Mouse (Mus musculus) lung, postnatal 0 days (tissue): ENCODE measurements at regions not wholly inside any gene's neighbourhood (a gene's known extent, or its start where the extent isn't known, plus 50 kb on each side); places are given as distances from the start of the nearest gene placed in this dataset.

Experiments used
- CTCF ChIP-seq: IDR thresholded peaks from 2 replicates; pipeline ENCODE4 v1.5.1; 2016; ENCODE audit warnings: antibody characterized with exemption, mild to moderate bottlenecking
- EP300 ChIP-seq: IDR thresholded peaks from 2 replicates; pipeline ENCODE4 v1.6.1; 2016; ENCODE audit warnings: antibody characterized with exemption, mild to moderate bottlenecking, control low read depth

GRCm38 (mm10) chr13:39161980-39162379, 201.3 kb upstream of the Slc35b3 start:
- no peak for TF ChIP-seq CTCF
- TF ChIP-seq EP300, result no peak
